Mouse (Mus musculus) heart, embryonic 13.5 days (tissue): ENCODE data around the gene Cd69. TPM values are rescaled to one million over a fixed set of nuclear protein-coding genes. Genes with fewer than 3 reads are reported as not detected.

Source experiments
- ATAC-seq: fragments of 200-750 bp; cut with Nextera tagmentation; 2 replicates; pipeline ENCODE4 v1.8.0; 2017; ENCODE audit warnings: moderate TSS enrichment; ENCODE audit not compliant: insufficient number of reproducible peaks, low FRiP score, low TSS enrichment; ENCODE audit errors: extremely low read depth
- H3K27ac ChIP-seq: fragments of 300-500 bp; sonication (generic); replicated peaks from 2 replicates; pipeline ENCODE4 v1.5.1; 2015; ENCODE audit warnings: moderate library complexity, mild to moderate bottlenecking, inconsistent platforms
- H3K27me3 ChIP-seq: fragments of 300-500 bp; sonication (generic); replicated peaks from 2 replicates; pipeline ENCODE4 v1.6.1; 2015; ENCODE audit warnings: mild to moderate bottlenecking, inconsistent platforms
- H3K36me3 ChIP-seq: fragments of 300-500 bp; sonication (generic); 2 replicates; pipeline ENCODE4 v1.6.1; 2015; ENCODE audit warnings: mild to moderate bottlenecking, inconsistent platforms
- H3K4me1 ChIP-seq: fragments of 300-500 bp; sonication (generic); 2 replicates; pipeline ENCODE4 v1.6.1; 2015; ENCODE audit warnings: inconsistent platforms
- H3K4me2 ChIP-seq: fragments of 300-500 bp; sonication (generic); 2 replicates; pipeline ENCODE4 v1.6.1; 2015; ENCODE audit warnings: inconsistent platforms, mild to moderate bottlenecking, moderate library complexity
- H3K4me3 ChIP-seq: fragments of 300-500 bp; sonication (generic); 2 replicates; pipeline ENCODE4 v1.5.1; 2015; ENCODE audit warnings: moderate library complexity, mild to moderate bottlenecking, inconsistent platforms
- H3K9ac ChIP-seq: fragments of 300-500 bp; sonication (generic); 2 replicates; pipeline ENCODE4 v1.6.1; 2015; ENCODE audit warnings: inconsistent platforms, mild to moderate bottlenecking, moderate library complexity
- H3K9me3 ChIP-seq: fragments of 300-500 bp; sonication (generic); 2 replicates; pipeline ENCODE4 v1.6.1; 2016; ENCODE audit warnings: inconsistent platforms
- whole genome bisulfite sequencing: fragments of 180-500 bp; shearing (Covaris S2); methylation state at CpG from one replicate; pipeline ENCODE4 v1.1.7; 2015; ENCODE audit warnings: mixed read lengths; 5-methylcytosine and 5-hydroxymethylcytosine counted together
- polyA plus RNA-seq: library from polyadenylated mRNA; unstranded; fragments of >200 nt; fragmentation: Nextera tagmentation; extraction: Ambion mirVana; gene quantifications from 2 replicates; pipeline ENCODE4 v1.2.1, GENCODE M21; 2015

Cd69 gene
- polyA plus RNA-seq, 1 experiment from 2014 or later = not detected

DNA sequence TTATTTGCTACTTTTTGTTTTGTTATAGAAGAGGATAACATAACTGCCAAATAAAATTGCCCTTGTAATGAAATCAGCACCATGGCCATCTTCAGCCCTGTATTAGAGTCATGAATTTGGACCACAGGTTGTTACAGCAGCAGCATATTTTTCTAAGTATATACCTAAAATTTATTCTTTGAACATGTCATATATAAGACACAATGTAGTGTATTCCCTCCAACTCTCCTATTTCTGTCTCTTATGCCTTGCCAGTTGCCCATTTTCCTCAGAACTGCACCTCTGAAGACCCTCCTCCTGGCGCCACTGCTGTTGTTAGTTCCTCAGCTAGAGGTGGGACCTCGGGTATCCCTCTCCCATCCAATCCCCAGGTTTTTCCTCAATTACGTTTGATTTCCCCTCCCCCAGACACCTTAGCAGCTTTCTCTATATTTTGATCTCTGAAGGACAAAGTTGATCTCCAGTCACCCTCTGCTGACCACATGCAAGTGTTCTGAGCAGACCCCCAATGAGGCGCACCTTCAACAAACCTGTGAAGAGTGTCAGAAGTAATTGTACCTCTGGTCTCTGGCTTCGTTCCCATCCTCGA, 41.8 kb downstream of the Cd69 start:
- Histone ChIP-seq H3K27ac (peak overlapping the region; percentile 64), H3K4me2 (no peak overlapping the region), H3K9me3 (no peaks in the 10 kb centered on the region), H3K4me1 (peaks cover 28% of the 10 kb centered on the region), H3K4me3 (no peak overlapping the region), H3K36me3 (no peaks in the 10 kb centered on the region), H3K27me3 (no peaks in the 10 kb centered on the region), H3K9ac (no peak overlapping the region)
- ATAC-seq = no peak
- 69% methylated on average over 6 of the region's 6 CpGs for WGBS

DNA sequence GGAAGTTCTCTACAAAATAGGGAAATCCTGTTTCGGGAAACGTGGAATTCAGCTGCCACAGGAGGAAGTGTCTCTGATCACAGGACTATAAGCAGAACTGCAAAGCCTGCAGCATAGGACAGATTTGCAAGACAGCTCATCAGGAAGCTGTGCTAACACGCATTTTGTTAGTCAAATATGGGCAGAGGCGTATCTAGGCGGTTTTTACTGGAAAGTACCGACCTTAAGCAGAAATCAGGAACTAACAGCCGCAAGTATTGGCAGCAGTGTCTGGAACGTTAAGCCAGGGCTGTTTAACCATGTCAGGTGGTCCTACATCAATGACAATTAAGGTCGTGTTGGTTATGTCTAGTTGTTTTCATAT, 42.4 kb downstream of the Cd69 start:
- H3K9ac ChIP-seq = no peak overlapping the region
- H3K27ac ChIP-seq = peak overlapping the region; percentile 64; the same call in 1 of the 2 replicates
- H3K4me2 ChIP-seq = no peak overlapping the region
- WGBS = 59% methylated on average over 9 of the region's 9 CpGs
- H3K9me3 ChIP-seq = no peaks in the 10 kb centered on the region
- peaks cover 28% of the 10 kb centered on the region for H3K4me1 ChIP-seq
- no peak overlapping the region for H3K4me3 ChIP-seq
- ATAC-seq = no peak
- H3K27me3 ChIP-seq = no peaks in the 10 kb centered on the region
- H3K36me3 ChIP-seq = no peaks in the 10 kb centered on the region

DNA sequence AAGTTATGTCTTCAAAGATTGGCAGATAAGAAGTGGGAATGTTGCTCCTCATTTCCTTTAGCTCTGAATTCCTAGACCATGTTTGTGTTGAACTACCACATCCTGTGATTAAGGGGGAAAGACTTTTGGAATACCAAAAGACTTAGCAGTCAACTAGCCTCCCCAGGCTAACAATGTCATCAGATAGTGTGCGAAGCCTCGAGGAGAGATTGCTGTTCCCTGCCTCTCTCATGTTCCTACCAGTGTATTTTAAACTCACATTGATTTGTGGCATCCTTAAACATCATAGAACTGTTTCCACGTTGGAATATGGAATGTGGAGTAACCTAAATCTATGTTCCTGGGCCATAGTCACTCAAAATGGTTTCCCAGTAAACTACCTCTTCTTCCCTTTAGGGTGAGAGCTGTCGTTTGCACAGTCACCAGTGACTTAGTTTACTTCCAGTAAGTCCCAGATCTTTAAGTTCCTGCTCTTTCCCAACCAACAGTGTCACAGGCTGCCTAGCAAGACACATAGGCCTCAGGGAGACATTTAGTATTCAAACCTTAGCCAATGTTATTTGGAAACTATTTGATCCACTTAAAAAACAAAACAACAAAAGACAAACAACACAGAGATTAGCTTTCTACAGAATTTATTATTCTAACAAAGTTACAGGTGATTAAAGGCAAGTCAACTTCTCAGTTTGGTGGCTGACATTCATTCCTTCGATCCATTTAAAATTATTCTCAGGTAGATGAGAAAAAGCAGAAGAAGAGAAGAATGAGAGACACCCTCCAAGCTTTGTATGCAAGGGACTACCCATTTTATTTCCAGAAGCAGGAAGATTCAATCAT, 43.0 kb downstream of the Cd69 start:
- H3K36me3 ChIP-seq = no peaks in the 10 kb centered on the region
- no peak overlapping the region for H3K4me3 ChIP-seq
- no peak overlapping the region for H3K4me2 ChIP-seq
- H3K4me1 ChIP-seq = peaks cover 24% of the 10 kb centered on the region
- 59% methylated on average over 5 of the region's 5 CpGs for WGBS
- no peaks in the 10 kb centered on the region for H3K27me3 ChIP-seq
- H3K27ac ChIP-seq = peak overlapping the region; percentile 64
- ATAC-seq = no peak
- H3K9ac ChIP-seq = no peak overlapping the region
- H3K9me3 ChIP-seq = no peaks in the 10 kb centered on the region

DNA sequence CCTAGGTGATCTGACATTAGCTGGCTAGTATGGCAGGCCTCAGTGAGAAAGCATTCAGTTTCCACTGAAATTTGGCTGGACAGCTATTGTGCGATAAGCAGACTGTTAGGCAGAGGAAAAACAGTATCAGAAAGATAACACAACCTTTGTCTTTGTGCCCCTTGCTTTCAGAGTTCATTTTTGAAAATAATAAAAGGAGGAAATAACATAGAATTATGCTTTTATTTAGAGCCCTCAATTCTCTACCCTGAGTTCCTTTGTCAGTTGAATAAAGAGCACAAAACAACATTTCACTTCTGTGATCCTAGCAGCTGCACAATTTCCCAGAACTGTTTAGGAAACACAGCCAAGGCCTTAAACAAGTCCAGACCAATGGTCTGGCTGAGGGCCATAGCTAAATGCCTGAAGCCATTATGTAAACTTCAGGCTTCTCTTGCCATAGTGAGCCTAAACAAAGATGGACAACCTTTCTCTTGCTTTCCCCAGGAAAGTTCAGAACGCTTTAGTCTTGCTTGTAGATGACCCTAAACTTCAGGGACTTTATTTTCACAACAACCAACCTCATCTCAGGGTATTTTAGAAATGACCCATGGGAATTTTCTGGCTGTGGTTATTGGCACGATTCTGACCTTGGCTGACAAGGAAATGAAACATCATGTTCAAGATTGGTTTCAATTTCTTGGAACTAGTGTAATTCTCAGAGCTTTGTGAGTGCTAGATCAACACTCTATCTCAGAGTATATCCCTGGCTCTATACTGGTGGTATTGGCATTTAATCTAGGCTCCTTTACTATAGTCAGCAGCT, 45.3 kb downstream of the Cd69 start:
- peak; percentile 54 for ATAC-seq
- Histone ChIP-seq H3K27ac (peak overlapping the region; percentile 91), H3K9me3 (no peaks in the 10 kb centered on the region), H3K4me2 (no peak overlapping the region), H3K27me3 (no peaks in the 10 kb centered on the region), H3K4me3 (no peak overlapping the region), H3K4me1 (peaks cover 24% of the 10 kb centered on the region), H3K36me3 (no peaks in the 10 kb centered on the region), H3K9ac (no peak overlapping the region)
- 48% methylated on average over 3 of the region's 3 CpGs for WGBS

DNA sequence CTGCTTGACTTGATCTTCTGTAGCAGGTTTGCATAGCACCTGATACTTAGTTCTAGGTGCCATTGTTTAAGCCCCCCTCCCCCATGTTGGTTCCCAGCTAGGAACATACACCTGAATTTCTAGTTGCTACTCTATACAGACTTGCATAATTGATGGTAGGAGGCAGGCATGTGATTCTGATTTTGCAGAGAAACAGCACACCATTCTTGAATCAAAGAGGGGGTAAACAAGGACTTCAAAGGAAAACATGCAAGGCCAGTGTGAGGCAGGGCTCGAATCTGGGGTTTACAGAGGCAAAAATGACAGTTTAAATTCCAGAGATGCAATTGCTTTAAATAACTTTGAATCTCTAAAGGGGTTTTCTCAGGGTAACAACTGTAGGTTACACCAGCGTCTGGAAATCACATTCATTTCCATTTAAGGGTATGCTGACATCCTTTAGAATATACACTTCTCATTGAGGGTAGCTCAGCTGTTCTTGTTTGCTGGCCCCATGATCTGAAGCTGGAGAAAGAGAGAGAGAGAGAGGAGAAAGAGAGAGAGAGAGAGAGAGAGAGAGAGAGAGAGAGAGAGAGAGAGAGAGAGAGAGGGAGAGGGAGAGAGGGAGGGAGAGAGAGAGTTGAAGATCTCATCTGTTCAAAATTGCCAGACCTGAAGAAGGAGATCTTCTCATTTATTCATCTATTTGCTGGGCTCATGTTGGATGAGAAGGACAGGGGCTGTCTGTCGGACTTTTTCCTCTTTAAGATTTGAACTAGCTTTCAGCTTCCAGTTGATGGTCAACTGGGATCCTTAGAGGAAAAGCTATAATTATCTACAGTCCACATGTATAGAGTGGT, 46.1 kb downstream of the Cd69 start:
- Histone ChIP-seq H3K9me3 (no peaks in the 10 kb centered on the region), H3K27ac (peak overlapping the region; percentile 91), H3K9ac (no peak overlapping the region), H3K4me1 (peaks cover 28% of the 10 kb centered on the region), H3K27me3 (no peaks in the 10 kb centered on the region), H3K4me3 (no peak overlapping the region), H3K36me3 (no peaks in the 10 kb centered on the region), H3K4me2 (no peak overlapping the region)
- 39% methylated on average over 3 of the region's 3 CpGs for WGBS
- no peak for ATAC-seq

DNA sequence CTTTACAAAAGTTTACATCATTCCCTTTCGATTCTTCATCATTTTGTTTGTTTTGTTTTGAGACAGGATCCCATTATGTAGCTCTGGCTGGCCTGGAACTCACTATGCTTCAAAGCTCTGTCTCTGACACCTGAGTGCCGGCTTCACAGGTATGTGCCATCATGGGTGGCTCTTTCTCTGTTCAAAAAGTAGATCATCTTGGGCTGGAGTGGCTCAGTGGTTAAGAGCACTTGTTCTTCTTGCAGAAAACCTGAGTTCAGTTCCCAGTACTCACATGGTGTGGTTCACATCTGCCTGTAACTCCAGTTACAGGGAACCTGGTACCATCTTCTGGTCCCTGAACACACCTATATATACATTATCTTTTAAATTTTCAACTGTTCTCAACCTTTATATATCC, 50.2 kb downstream of the Cd69 start:
- Histone ChIP-seq H3K9me3 (no peaks in the 10 kb centered on the region), H3K4me3 (no peak overlapping the region), H3K4me2 (no peak overlapping the region), H3K9ac (no peak overlapping the region), H3K27ac (no peak overlapping the region), H3K27me3 (no peaks in the 10 kb centered on the region), H3K4me1 (peaks cover 17% of the 10 kb centered on the region), H3K36me3 (no peaks in the 10 kb centered on the region)
- 71% methylated on average over 2 of the region's 2 CpGs for WGBS
- no peak for ATAC-seq

DNA sequence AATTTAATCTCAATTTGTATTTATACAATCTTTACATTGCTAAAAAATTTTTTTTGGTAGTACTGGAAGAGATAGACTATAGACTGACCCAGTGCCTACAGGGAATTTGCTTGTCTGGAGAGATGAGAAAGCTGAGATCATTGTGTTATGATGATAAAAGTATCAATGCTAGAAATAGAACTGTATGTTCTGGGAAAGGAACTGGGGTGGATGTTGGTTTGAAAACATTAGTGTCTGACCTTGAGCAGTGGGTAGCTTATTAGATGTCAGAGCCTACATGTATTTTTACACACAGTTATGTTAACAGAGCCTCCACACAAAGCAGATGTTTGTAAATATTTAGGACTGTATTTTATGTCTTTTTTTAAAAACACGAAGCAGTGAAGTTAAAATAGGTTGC, 51.1 kb downstream of the Cd69 start:
- 66% methylated on average over 1 of the region's 1 CpGs for WGBS
- no peak overlapping the region for H3K4me3 ChIP-seq
- H3K4me2 ChIP-seq = no peak overlapping the region
- H3K9me3 ChIP-seq = no peaks in the 10 kb centered on the region
- no peak for ATAC-seq
- H3K27ac ChIP-seq = no peak overlapping the region
- H3K4me1 ChIP-seq = peaks cover 8% of the 10 kb centered on the region
- H3K36me3 ChIP-seq = no peaks in the 10 kb centered on the region
- no peak overlapping the region for H3K9ac ChIP-seq
- no peaks in the 10 kb centered on the region for H3K27me3 ChIP-seq

DNA sequence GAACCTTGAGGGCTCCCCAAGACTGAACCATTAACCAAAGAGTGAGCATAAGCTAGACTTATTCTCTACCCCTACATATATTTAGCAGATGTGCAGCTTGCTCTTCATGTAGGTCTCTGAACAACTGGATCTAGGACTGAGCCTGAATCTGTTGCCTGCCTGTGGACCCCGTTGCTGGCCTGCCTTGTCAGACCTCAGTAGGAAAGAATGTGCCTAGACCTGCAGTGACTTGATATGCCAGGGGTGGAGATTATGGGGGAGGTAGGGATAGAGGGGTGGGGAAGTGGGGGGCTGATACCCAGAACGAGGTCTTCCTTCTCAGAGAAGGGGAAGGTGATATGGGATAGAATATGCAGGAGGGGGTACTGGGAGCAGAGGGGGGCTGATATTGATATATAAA, 51.6 kb downstream of the Cd69 start:
- no peak overlapping the region for H3K27ac ChIP-seq
- WGBS = 36% methylated on average over 2 of the region's 2 CpGs
- 0 out of 2 replicates have a peak, but pooled peaks cover 5% of the 10 kb centered on the region for H3K4me1 ChIP-seq

DNA sequence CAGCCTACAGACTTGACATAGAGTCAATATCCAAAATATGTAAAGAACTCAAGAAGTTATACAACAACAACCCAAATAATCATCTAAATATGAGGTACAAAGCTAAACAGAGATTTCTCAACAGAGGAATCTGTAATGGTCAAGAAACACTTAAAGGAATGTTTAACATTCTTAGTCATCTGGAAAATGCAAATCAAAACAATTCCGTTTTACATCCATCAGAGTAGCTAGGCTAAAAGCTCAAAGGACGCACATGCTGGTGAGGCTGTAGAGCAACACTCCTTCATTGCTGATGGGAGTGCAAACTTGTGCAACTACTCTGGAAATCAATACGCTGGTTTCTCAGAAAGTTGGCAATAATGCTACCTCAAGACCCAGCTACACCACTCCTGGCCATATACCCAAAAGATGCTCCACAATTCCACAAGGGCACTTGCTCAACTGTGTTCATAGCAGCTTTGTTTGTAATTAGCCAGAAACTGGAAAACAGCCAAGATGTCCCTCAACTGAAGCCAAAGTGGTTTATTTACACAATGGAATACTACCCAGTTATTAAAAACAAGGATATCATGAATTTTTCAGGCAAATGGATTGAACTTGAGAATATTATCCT, 52.9 kb downstream of the Cd69 start:
- Histone ChIP-seq H3K36me3 (no peaks in the 10 kb centered on the region), H3K4me3 (no peak overlapping the region), H3K27ac (no peak overlapping the region), H3K9me3 (no peaks in the 10 kb centered on the region), H3K9ac (no peak overlapping the region), H3K4me1 (0 out of 2 replicates have a peak, but pooled peaks cover 5% of the 10 kb centered on the region), H3K27me3 (no peaks in the 10 kb centered on the region), H3K4me2 (no peak overlapping the region)
- WGBS = 75% methylated on average over 3 of the region's 3 CpGs
- no peak for ATAC-seq

More for the DNA sequence above, 51.6 kb downstream of the Cd69 start:
- no peak overlapping the region for H3K4me3 ChIP-seq
- ATAC-seq = no peak
- no peak overlapping the region for H3K9ac ChIP-seq
- H3K9me3 ChIP-seq = no peaks in the 10 kb centered on the region
- H3K4me2 ChIP-seq = no peak overlapping the region
- no peaks in the 10 kb centered on the region for H3K36me3 ChIP-seq
- H3K27me3 ChIP-seq = no peaks in the 10 kb centered on the region

DNA sequence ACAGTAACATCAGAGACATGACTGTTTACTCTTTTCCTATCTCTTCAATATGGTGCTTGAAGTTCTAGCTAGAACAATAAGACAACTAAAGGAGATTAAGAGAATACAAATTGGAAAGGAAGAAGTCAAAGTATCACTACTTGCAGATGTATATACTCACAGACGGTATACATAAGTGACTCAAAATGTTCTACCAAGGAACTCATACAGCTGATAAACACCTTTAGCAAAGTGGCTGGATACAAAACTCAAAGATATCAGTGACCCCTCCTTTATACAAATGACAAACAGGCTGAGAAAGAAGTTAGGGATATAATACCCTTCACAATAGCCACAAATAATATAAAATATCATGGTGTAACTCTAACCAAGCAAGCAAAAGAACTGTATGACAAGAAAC, 54.2 kb downstream of the Cd69 start:
- Histone ChIP-seq H3K27me3 (no peaks in the 10 kb centered on the region), H3K4me1 (0 out of 2 replicates have a peak, but pooled peaks cover 5% of the 10 kb centered on the region), H3K4me2 (no peak overlapping the region), H3K36me3 (no peaks in the 10 kb centered on the region), H3K9me3 (no peaks in the 10 kb centered on the region), H3K4me3 (no peak overlapping the region), H3K27ac (no peak overlapping the region), H3K9ac (no peak overlapping the region)
- ATAC-seq = no peak
- 76% methylated on average over 1 of the region's 1 CpGs for WGBS
